Mouse (Mus musculus) heart, embryonic 11.5 days (tissue): ENCODE measurements around the gene 4930438A08Rik. TPM values are rescaled to one million over a fixed set of nuclear protein-coding genes. Genes with fewer than 3 reads are reported as not detected.
"Not testable (repeated sequence)": the region's sequence is repeated elsewhere in the genome, so short reads cannot be mapped to it uniquely, and the experiment has no call there.

Experiments used
- ATAC-seq: fragments of 200-750 bp; cut with Nextera tagmentation; replicated peaks from 2 replicates; pipeline ENCODE4 v1.8.0; 2017; ENCODE audit warnings: moderate library complexity; ENCODE audit not compliant: insufficient number of reproducible peaks, low FRiP score, low TSS enrichment
- H3K27ac ChIP-seq: fragments of 300-500 bp; sonication (generic); 2 replicates; pipeline ENCODE4 v1.5.1; 2014; ENCODE audit warnings: mild to moderate bottlenecking, low read depth, low read length
- H3K27me3 ChIP-seq: fragments of 300-500 bp; sonication (generic); 2 replicates; pipeline ENCODE4 v1.6.1; 2014; ENCODE audit warnings: mild to moderate bottlenecking, low read length, mixed read lengths; ENCODE audit not compliant: control insufficient read depth, insufficient read depth
- H3K36me3 ChIP-seq: fragments of 300-500 bp; sonication (generic); 2 replicates; pipeline ENCODE4 v1.6.1; 2014; ENCODE audit warnings: mild to moderate bottlenecking, low read length, moderate library complexity, mixed read lengths; ENCODE audit not compliant: control insufficient read depth, insufficient read depth
- H3K4me1 ChIP-seq: fragments of 300-500 bp; sonication (generic); 2 replicates; pipeline ENCODE4 v1.6.1; 2014; ENCODE audit warnings: low read length; ENCODE audit not compliant: control insufficient read depth, insufficient read depth
- H3K4me2 ChIP-seq: fragments of 300-500 bp; sonication (generic); 2 replicates; pipeline ENCODE4 v1.6.1; 2014; ENCODE audit warnings: mild to moderate bottlenecking, moderate library complexity
- H3K4me3 ChIP-seq: fragments of 300-500 bp; sonication (generic); 2 replicates; pipeline ENCODE4 v1.5.1; 2014; ENCODE audit warnings: low read depth, low read length
- H3K9ac ChIP-seq: fragments of 300-500 bp; sonication (generic); 2 replicates; pipeline ENCODE4 v1.6.1; 2014; ENCODE audit warnings: mild to moderate bottlenecking, low read depth, low read length, moderate library complexity
- H3K9me3 ChIP-seq: fragments of 300-500 bp; sonication (generic); replicated peaks from 2 replicates; pipeline ENCODE4 v1.6.1; 2016; ENCODE audit warnings: low read length; ENCODE audit not compliant: control insufficient read depth
- WGBS: fragments of 180-500 bp; shearing (Covaris S2); extraction: QIAGEN DNeasy Blood & Tissue Kit; methylation state at CpG from one replicate; pipeline ENCODE4 v1.1.7; 2014; ENCODE audit not compliant: insufficient replicate concordance; 5-methylcytosine and 5-hydroxymethylcytosine counted together
- polyA plus RNA-seq: library from polyadenylated mRNA; unstranded; fragments of >200 nt; fragmentation: Nextera tagmentation; extraction: Ambion mirVana; gene quantifications from 2 replicates; pipeline ENCODE4 v1.2.1, GENCODE M21; 2014

The 4930438A08Rik gene
- polyA plus RNA-seq, 1 experiment from 2014 or later = not detected

GRCm38 (mm10) chr11:58292791-58293190 lies 18.2 kb downstream of the 4930438A08Rik start:
- Histone ChIP-seq H3K4me2 (no peak overlapping the region), H3K9ac (no peak overlapping the region)
- 44% methylated on average over 4 of the region's 4 CpGs for WGBS

GRCm38 (mm10) chr11:58297396-58297795 lies 22.8 kb downstream of the 4930438A08Rik start:
- 80% methylated on average over 6 of the region's 6 CpGs for WGBS
- H3K27ac ChIP-seq = no peak overlapping the region
- no peaks in the 10 kb centered on the region for H3K36me3 ChIP-seq
- H3K4me1 ChIP-seq = no peaks in the 10 kb centered on the region
- no peaks in the 10 kb centered on the region for H3K27me3 ChIP-seq
- no peak overlapping the region for H3K4me3 ChIP-seq
- ATAC-seq = no peak
- H3K9me3 ChIP-seq = no peaks in the 10 kb centered on the region
- H3K9ac ChIP-seq = no peak overlapping the region
- H3K4me2 ChIP-seq = no peak overlapping the region

More at GRCm38 (mm10) chr11:58292791-58293190, 18.2 kb downstream of the 4930438A08Rik start:
- no peak overlapping the region for H3K27ac ChIP-seq
- no peaks in the 10 kb centered on the region for H3K9me3 ChIP-seq
- no peak overlapping the region for H3K4me3 ChIP-seq
- no peaks in the 10 kb centered on the region for H3K27me3 ChIP-seq
- H3K4me1 ChIP-seq = no peaks in the 10 kb centered on the region
- no peak for ATAC-seq
- H3K36me3 ChIP-seq = no peaks in the 10 kb centered on the region

DNA sequence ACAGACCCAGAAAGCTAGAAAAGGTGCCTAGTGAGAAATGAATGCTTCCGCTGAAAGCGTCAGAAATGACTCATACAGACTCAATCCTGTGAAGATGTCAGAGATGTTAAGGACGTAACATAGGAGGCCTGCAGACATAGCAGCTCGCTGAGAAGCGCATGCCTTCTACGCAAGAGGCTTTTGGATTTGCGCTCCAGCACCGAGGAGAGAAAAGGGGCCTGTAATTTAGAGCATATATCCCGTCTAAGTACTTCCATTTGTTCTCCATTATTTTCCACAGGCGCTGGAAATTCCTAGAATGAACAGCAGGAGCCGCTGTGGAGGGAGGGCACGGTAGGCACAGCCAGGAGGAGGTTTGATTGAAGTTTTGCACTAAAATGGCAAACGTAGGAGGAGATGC lies 26.5 kb downstream of the 4930438A08Rik start:
- H3K4me1 ChIP-seq = no peaks in the 10 kb centered on the region
- H3K4me2 ChIP-seq = peak overlapping the region; percentile 60
- no peaks in the 10 kb centered on the region for H3K36me3 ChIP-seq
- WGBS = 18% methylated on average over 13 of the region's 13 CpGs
- no peak overlapping the region for H3K27ac ChIP-seq
- no peak for ATAC-seq
- peak overlapping the region; percentile 68 for H3K4me3 ChIP-seq
- H3K27me3 ChIP-seq = no peaks in the 10 kb centered on the region
- H3K9ac ChIP-seq = no peak overlapping the region
- no peaks in the 10 kb centered on the region for H3K9me3 ChIP-seq

DNA sequence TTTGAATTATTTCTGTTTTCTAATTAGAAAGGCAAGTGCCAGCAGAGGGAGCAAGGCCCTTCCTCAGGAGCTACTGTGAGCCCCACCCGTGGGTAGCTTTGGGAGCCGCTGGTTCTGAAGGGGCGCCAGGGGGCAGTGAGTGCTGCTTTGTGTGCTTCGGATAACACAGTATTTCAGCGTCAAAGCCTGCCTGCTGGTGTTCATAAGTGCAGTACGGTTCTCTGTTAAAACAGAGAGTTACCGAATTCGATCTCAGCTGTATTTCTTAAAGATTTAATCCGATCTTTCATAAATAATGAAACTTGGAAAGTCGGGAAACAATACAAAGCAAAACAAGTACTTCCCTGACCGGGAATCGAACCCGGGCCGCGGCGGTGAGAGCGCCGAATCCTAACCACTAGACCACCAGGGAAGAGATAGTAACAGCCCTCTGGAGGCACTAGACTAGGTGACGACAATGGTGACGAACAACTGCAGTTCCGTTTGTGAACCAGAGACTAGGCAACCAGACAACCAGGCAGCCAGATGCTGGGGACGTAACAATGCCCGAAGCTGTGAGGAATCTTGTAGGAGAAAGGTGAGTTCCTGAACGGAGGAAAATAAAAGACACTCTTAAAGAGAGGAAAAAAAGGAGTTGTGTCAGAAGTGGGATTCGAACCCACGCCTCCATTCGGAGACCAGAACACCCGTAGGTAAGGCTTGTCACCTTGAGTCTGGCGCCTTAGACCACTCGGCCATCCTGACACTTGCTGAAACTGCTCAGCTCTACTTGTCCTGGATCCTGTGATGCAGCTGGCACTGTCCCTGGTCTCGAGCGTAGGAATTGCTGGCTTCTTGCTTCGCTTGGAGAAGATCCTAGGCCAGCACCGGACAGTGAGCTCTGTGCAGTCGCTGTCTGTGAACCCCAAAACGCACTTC lies 27.5 kb downstream of the 4930438A08Rik start:
- H3K4me1 ChIP-seq = no peaks in the 10 kb centered on the region
- H3K9ac ChIP-seq = peak overlapping the region; percentile 78
- H3K27ac ChIP-seq = peak overlapping the region; percentile 89
- H3K36me3 ChIP-seq = no peaks in the 10 kb centered on the region
- no peaks in the 10 kb centered on the region for H3K27me3 ChIP-seq
- ATAC-seq = peak; percentile 92
- peak overlapping the region; percentile 63 for H3K4me2 ChIP-seq
- peak overlapping the region; percentile 68 for H3K4me3 ChIP-seq
- under 1% methylated on average over 36 of the region's 36 CpGs for WGBS
- H3K9me3 ChIP-seq = no peaks in the 10 kb centered on the region

DNA sequence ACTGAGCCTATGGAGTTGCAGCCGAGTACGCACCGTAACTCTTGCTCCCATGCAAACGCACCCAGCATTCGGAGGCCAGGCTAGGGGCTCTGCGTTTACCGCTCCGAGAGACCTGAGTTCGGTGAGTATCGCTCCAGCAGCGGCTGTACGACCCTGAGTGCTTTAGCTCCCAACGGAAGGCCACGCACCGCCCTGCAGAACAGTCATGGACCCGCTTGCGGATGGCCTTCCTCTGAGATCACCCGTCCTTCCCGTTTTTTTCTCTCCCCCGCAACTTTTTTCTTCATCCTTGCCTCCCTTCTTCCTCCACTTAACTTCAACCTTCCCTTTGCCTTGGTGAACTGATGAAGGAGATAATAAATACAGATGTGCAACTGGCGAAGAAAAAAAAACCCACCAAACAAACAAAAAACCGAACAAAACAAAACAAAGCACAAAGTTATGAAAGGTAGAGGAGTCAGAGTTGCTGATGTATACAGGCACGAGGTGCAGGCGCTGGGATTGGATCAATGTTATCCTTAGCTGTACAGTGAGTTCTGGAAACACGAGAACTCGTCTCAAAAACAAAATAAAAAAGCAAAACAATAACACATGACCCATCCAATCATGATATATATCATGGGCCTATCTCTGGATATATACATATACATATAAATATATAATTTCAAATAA lies 28.3 kb downstream of the 4930438A08Rik start:
- H3K27ac ChIP-seq = peak overlapping the region; percentile 89
- peak overlapping the region; percentile 63 for H3K4me2 ChIP-seq
- H3K9me3 ChIP-seq = no peaks in the 10 kb centered on the region
- no peaks in the 10 kb centered on the region for H3K36me3 ChIP-seq
- H3K4me1 ChIP-seq = peaks cover 3% of the 10 kb centered on the region; the same call in 1 of the 2 replicates
- peak; percentile 69 for ATAC-seq
- peak overlapping the region; percentile 78 for H3K9ac ChIP-seq
- peak overlapping the region; percentile 68 for H3K4me3 ChIP-seq
- under 1% methylated on average over 26 of the region's 26 CpGs for WGBS
- H3K27me3 ChIP-seq = no peaks in the 10 kb centered on the region

DNA sequence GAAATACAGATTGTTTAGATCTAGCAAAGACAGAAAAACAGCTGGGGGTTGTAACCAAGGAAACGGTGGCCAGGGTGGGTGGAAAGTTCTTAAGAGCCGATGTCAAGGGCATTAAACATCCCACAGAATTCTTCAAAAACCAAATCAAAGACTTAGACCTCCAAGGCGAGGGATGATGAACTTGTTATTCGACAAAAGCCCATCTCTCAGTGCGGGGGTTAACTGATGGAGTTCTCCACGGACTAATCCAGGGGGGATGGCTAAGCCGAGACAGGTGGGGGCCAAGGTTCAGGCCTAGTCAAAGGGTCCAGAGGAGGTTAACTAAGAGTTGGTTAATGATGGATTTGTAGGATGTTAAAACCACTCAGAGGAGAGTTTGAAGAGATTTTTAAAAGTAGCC lies 29.0 kb downstream of the 4930438A08Rik start:
- ATAC-seq = no peak
- WGBS = 37% methylated on average over 7 of the region's 7 CpGs
- peaks cover 6% of the 10 kb centered on the region; the same call in 1 of the 2 replicates for H3K4me1 ChIP-seq
- no peak overlapping the region for H3K27ac ChIP-seq
- H3K27me3 ChIP-seq = no peaks in the 10 kb centered on the region
- no peaks in the 10 kb centered on the region for H3K9me3 ChIP-seq
- H3K9ac ChIP-seq = no peak overlapping the region
- no peaks in the 10 kb centered on the region for H3K36me3 ChIP-seq
- peak overlapping the region; percentile 45 for H3K4me2 ChIP-seq
- H3K4me3 ChIP-seq = no peak overlapping the region

DNA sequence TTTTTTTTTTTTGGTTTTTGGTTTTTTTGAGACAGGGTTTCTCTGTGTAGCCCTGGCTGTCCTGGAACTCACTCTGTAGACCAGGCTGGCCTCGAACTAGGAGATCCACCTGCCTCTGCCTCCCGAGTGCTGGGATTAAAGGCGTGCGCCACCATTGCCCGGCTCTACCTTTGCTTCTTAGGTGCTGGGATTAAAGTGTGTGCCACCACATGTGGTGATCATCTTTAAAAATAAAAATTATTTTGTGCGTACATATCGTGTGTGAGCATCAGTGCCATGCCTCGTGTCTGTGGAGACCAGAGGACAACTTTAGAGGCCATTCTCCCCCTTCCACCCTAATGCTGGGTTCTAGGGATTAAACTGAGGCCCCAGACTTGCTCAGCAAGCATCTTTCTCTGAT lies 30.7 kb downstream of the 4930438A08Rik start:
- not testable (repeated sequence) for ATAC-seq, H3K4me3 ChIP-seq
- 87% methylated on average over 8 of the region's 8 CpGs for WGBS

DNA sequence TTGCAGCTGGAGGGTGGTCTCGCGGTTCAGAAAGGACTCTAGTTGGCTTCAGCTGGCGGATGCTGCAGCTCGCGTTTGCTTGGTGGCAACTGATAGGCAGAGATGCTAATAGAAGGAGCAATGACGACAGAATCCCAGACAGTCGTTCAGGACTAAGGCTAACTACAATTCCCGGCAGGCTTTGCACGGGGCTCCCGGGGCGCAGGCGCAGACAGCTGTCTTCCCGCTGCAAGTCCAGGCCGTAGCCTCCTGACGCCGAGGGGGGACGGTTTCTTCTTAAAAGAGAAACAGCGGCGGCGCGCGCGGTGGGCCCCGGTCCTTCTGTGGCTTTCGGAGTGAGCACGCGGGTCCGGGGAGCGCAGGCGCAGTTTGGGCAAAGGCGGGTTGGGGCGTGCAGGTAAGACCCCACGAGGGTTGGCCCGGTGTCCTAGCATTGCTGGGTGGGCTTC lies 32.3 kb downstream of the 4930438A08Rik start, which contains the start of gene Zfp692:
Gene Zfp692 (plus strand): TSS at position 210 of the 449 bp plus-strand sequence.
- H3K4me2 ChIP-seq = peak within 1 kb of the TSS; percentile 97
- peak within 1 kb of the TSS; percentile 4; the same call in 1 of the 2 replicates for H3K27ac ChIP-seq
- H3K9me3 ChIP-seq = no peaks in the 10 kb centered on the region
- H3K27me3 ChIP-seq = no peaks in the 10 kb centered on the region
- 0% methylated on average over 34 of the region's 34 CpGs for WGBS
- H3K36me3 ChIP-seq = peaks cover 2% of the 10 kb centered on the region; the same call in 1 of the 2 replicates
- ATAC-seq = peak; percentile 61
- peak within 1 kb of the TSS; percentile 65 for H3K4me3 ChIP-seq
- H3K4me1 ChIP-seq = peaks cover 6% of the 10 kb centered on the region; the same call in 1 of the 2 replicates
- peak within 1 kb of the TSS; percentile 70 for H3K9ac ChIP-seq

More for the DNA sequence above, 30.7 kb downstream of the 4930438A08Rik start:
- H3K9me3 ChIP-seq, H3K27me3 ChIP-seq, H3K36me3 ChIP-seq, H3K27ac ChIP-seq, H3K4me1 ChIP-seq, H3K4me2 ChIP-seq, H3K9ac ChIP-seq: not testable (repeated sequence)
